Comparison of ENCODE assay signal across 19 mouse cellular contexts in genomic region chr14:113765406-113765805, GRCm38 (mm10).
DNase-seq lines count a peak whose midpoint lies in the region; ATAC-seq and TF ChIP-seq lines count a peak whose summit lies in the region.
"Had no signal": no experiment of that assay in that cellular context is flagged by ENCODE, and none has a peak within 500 bp of the region (broad histone marks: within the 10 kb centered on the region; RNA-seq: fewer than 3 reads in every experiment).

No protein-coding gene starts in this region.

- peak; percentile 65 for DNase-seq in embryonic facial prominence, embryonic 14.5 days (ENCODE audit: low spot score)
- no peak for DNase-seq in embryonic facial prominence, embryonic 10.5 days (ENCODE audit: low spot score)
- peak; percentile 41 for DNase-seq in kidney, postnatal 0 days (ENCODE audit: low spot score)
- DNase-seq in kidney, adult 2 months: no peak
- peak; percentile 12 for DNase-seq in lung, embryonic 14.5 days
- DNase-seq in lung, postnatal 0 days (ENCODE audit: low spot score): no peak
- DNase-seq: adrenal gland, postnatal 10 days; B cell, adult 2 months; cerebellum, adult 2 months; cerebellum, postnatal 10 days; gastrocnemius, postnatal 36 days; heart, adult 11 months had no signal

- no peak for TF ChIP-seq POLR2A in kidney, adult 2 months (IDR thresholded peaks at IDR 0.05; ENCODE audit: low read depth, low read length)

- H3K4me3 ChIP-seq in embryonic facial prominence, embryonic 14.5 days (ENCODE audit: low read depth, low read length): no peak overlapping the region
- no peak overlapping the region for H3K4me3 ChIP-seq in embryonic facial prominence, embryonic 10.5 days
- no peak overlapping the region for H3K4me3 ChIP-seq in kidney, postnatal 0 days (replicated peaks; ENCODE audit: low read depth, low read length)
- H3K4me3 ChIP-seq in kidney, adult 2 months (ENCODE audit: insufficient read depth, low read depth, low read length): no peak overlapping the region
- H3K4me3 ChIP-seq in lung, embryonic 14.5 days (ENCODE audit: low read depth, low read length): no peak overlapping the region
- no peak overlapping the region for H3K4me3 ChIP-seq in lung, postnatal 0 days (ENCODE audit: low read depth, low read length)
- H3K4me3 ChIP-seq in neural tube, embryonic 15.5 days (replicated peaks): no peak overlapping the region
- H3K4me3 ChIP-seq: forebrain, embryonic 15.5 days; heart, embryonic 13.5 days; hindbrain, embryonic 13.5 days had no signal

- H3K27me3 ChIP-seq in embryonic facial prominence, embryonic 14.5 days (replicated peaks; ENCODE audit: control insufficient read depth, insufficient read depth, low read length): no peaks in the 10 kb centered on the region
- H3K27me3 ChIP-seq in embryonic facial prominence, embryonic 10.5 days (replicated peaks; ENCODE audit: low read depth, poor library complexity, severe bottlenecking): no peaks in the 10 kb centered on the region
- H3K27me3 ChIP-seq in kidney, postnatal 0 days (ENCODE audit: insufficient read depth, low read length): no peaks in the 10 kb centered on the region
- no peaks in the 10 kb centered on the region for H3K27me3 ChIP-seq in kidney, adult 2 months (replicated peaks; ENCODE audit: control insufficient read depth, insufficient read depth, low read length)
- H3K27me3 ChIP-seq in lung, embryonic 14.5 days (ENCODE audit: insufficient read depth, low read length): no peaks in the 10 kb centered on the region
- H3K27me3 ChIP-seq in lung, postnatal 0 days (replicated peaks; ENCODE audit: insufficient read depth, low read length): no peaks in the 10 kb centered on the region
- H3K27me3 ChIP-seq in neural tube, embryonic 15.5 days (replicated peaks): no peaks in the 10 kb centered on the region
- H3K27me3 ChIP-seq: forebrain, embryonic 15.5 days; heart, embryonic 13.5 days; hindbrain, embryonic 13.5 days had no signal

- H3K27ac ChIP-seq in embryonic facial prominence, embryonic 14.5 days (replicated peaks; ENCODE audit: low read depth, low read length): no peak overlapping the region
- no peak overlapping the region for H3K27ac ChIP-seq in embryonic facial prominence, embryonic 10.5 days (replicated peaks)
- H3K27ac ChIP-seq in kidney, postnatal 0 days: no peak overlapping the region
- H3K27ac ChIP-seq in kidney, adult 2 months (ENCODE audit: insufficient read depth, low read depth, low read length): no peak overlapping the region
- H3K27ac ChIP-seq in lung, embryonic 14.5 days (ENCODE audit: low read depth): no peak overlapping the region
- H3K27ac ChIP-seq in lung, postnatal 0 days (ENCODE audit: low read length): no peak overlapping the region
- no peak overlapping the region for H3K27ac ChIP-seq in neural tube, embryonic 15.5 days (replicated peaks)
- H3K27ac ChIP-seq: forebrain, embryonic 15.5 days; heart, embryonic 13.5 days; hindbrain, embryonic 13.5 days; hindbrain, postnatal 0 days had no signal

- TF ChIP-seq CTCF in kidney, postnatal 0 days (IDR thresholded peaks at IDR 0.05; ENCODE audit: low read depth): no peak
- TF ChIP-seq CTCF in kidney, adult 2 months (conservative IDR thresholded peaks at IDR 0.05; ENCODE audit: insufficient read depth, insufficient read length, low read depth, low read length): no peak
- TF ChIP-seq CTCF in lung, embryonic 14.5 days (IDR thresholded peaks at IDR 0.05; ENCODE audit: low read depth): no peak
- no peak for TF ChIP-seq CTCF in lung, postnatal 0 days (IDR thresholded peaks at IDR 0.05)

- H3K9ac ChIP-seq in embryonic facial prominence, embryonic 14.5 days (ENCODE audit: low read depth, low read length): no peak overlapping the region
- no peak overlapping the region for H3K9ac ChIP-seq in kidney, postnatal 0 days (ENCODE audit: low read depth, low read length)
- no peak overlapping the region for H3K9ac ChIP-seq in lung, embryonic 14.5 days
- no peak overlapping the region for H3K9ac ChIP-seq in lung, postnatal 0 days (replicated peaks; ENCODE audit: low read depth)
- no peak overlapping the region for H3K9ac ChIP-seq in neural tube, embryonic 15.5 days (replicated peaks)
- H3K9ac ChIP-seq: forebrain, embryonic 15.5 days; heart, embryonic 13.5 days; hindbrain, embryonic 13.5 days had no signal

- H3K9me3 ChIP-seq in embryonic facial prominence, embryonic 14.5 days (ENCODE audit: control insufficient read depth, low read length): no peaks in the 10 kb centered on the region
- no peaks in the 10 kb centered on the region for H3K9me3 ChIP-seq in embryonic facial prominence, embryonic 10.5 days
- H3K9me3 ChIP-seq in kidney, postnatal 0 days (replicated peaks; ENCODE audit: low read length): no peaks in the 10 kb centered on the region
- H3K9me3 ChIP-seq in lung, embryonic 14.5 days (ENCODE audit: low read depth, low read length): no peaks in the 10 kb centered on the region
- H3K9me3 ChIP-seq in lung, postnatal 0 days (ENCODE audit: low read length): no peaks in the 10 kb centered on the region
- H3K9me3 ChIP-seq in neural tube, embryonic 15.5 days (replicated peaks): no peaks in the 10 kb centered on the region
- H3K9me3 ChIP-seq: forebrain, embryonic 15.5 days; G1E; heart, embryonic 13.5 days; hindbrain, embryonic 13.5 days had no signal

- peak; percentile 50; the same call in 1 of the 2 replicates for ATAC-seq in embryonic facial prominence, embryonic 14.5 days (ENCODE audit: low read depth)
- no peak for ATAC-seq in kidney, postnatal 0 days (replicated peaks; ENCODE audit: low FRiP score, low read depth)
- no peak for ATAC-seq in lung, embryonic 14.5 days (ENCODE audit: insufficient read depth)
- ATAC-seq in lung, postnatal 0 days: no peak
- ATAC-seq in neural tube, embryonic 15.5 days (ENCODE audit: low FRiP score): no peak
- ATAC-seq: CD4-positive, CD25-positive, alpha-beta regulatory T cell, adult 4 months; forebrain, embryonic 15.5 days; hindbrain, postnatal 0 days had no signal

- H3K36me3 ChIP-seq in embryonic facial prominence, embryonic 14.5 days (ENCODE audit: control insufficient read depth, insufficient read depth, low read length): no peaks in the 10 kb centered on the region
- H3K36me3 ChIP-seq in embryonic facial prominence, embryonic 10.5 days (replicated peaks): no peaks in the 10 kb centered on the region
- no peaks in the 10 kb centered on the region for H3K36me3 ChIP-seq in kidney, postnatal 0 days (ENCODE audit: insufficient read depth, low read length)
- H3K36me3 ChIP-seq in kidney, adult 2 months (ENCODE audit: control insufficient read depth, insufficient read depth, low read length): no peaks in the 10 kb centered on the region
- no peaks in the 10 kb centered on the region for H3K36me3 ChIP-seq in lung, embryonic 14.5 days (ENCODE audit: insufficient read depth)
- no peaks in the 10 kb centered on the region for H3K36me3 ChIP-seq in lung, postnatal 0 days (ENCODE audit: insufficient read depth, low read length)
- H3K36me3 ChIP-seq in neural tube, embryonic 15.5 days: no peaks in the 10 kb centered on the region
- H3K36me3 ChIP-seq: forebrain, embryonic 15.5 days; G1E; heart, embryonic 13.5 days; hindbrain, embryonic 13.5 days had no signal

- H3K4me2 ChIP-seq in embryonic facial prominence, embryonic 14.5 days (ENCODE audit: low read depth, low read length): no peak overlapping the region
- no peak overlapping the region for H3K4me2 ChIP-seq in kidney, postnatal 0 days (ENCODE audit: low read length)
- no peak overlapping the region for H3K4me2 ChIP-seq in lung, embryonic 14.5 days
- H3K4me2 ChIP-seq in lung, postnatal 0 days (replicated peaks; ENCODE audit: low read depth, low read length): no peak overlapping the region
- no peak overlapping the region for H3K4me2 ChIP-seq in neural tube, embryonic 15.5 days
- H3K4me2 ChIP-seq: forebrain, embryonic 15.5 days; heart, embryonic 13.5 days; hindbrain, embryonic 13.5 days had no signal

- no peak for TF ChIP-seq EP300 in lung, postnatal 0 days (IDR thresholded peaks at IDR 0.05)

- H3K4me1 ChIP-seq in embryonic facial prominence, embryonic 14.5 days (ENCODE audit: control insufficient read depth, insufficient read depth, low read length): no peaks in the 10 kb centered on the region
- H3K4me1 ChIP-seq in embryonic facial prominence, embryonic 10.5 days: no peaks in the 10 kb centered on the region
- H3K4me1 ChIP-seq in kidney, postnatal 0 days (replicated peaks; ENCODE audit: insufficient read depth, low read length): no peaks in the 10 kb centered on the region
- H3K4me1 ChIP-seq in kidney, adult 2 months (ENCODE audit: control insufficient read depth, insufficient read depth, low read length): no peaks in the 10 kb centered on the region
- H3K4me1 ChIP-seq in lung, embryonic 14.5 days (ENCODE audit: insufficient read depth): no peaks in the 10 kb centered on the region
- H3K4me1 ChIP-seq in lung, postnatal 0 days (ENCODE audit: insufficient read depth, low read depth, low read length): no peaks in the 10 kb centered on the region
- H3K4me1 ChIP-seq in neural tube, embryonic 15.5 days: no peaks in the 10 kb centered on the region
- H3K4me1 ChIP-seq: forebrain, embryonic 15.5 days; heart, embryonic 13.5 days; hindbrain, embryonic 13.5 days had no signal

- 40% methylated on average over 2 of the region's 2 CpGs for WGBS in embryonic facial prominence, embryonic 14.5 days
- WGBS in embryonic facial prominence, embryonic 10.5 days: 72% methylated on average over 2 of the region's 2 CpGs
- WGBS in kidney, postnatal 0 days: 46% methylated on average over 2 of the region's 2 CpGs
- WGBS in kidney, adult 2 months: 59% methylated on average over 2 of the region's 2 CpGs
- 33% methylated on average over 2 of the region's 2 CpGs for WGBS in lung, embryonic 14.5 days
- 51% methylated on average over 2 of the region's 2 CpGs for WGBS in lung, postnatal 0 days
- WGBS in neural tube, embryonic 15.5 days: 76% methylated on average over 2 of the region's 2 CpGs

Comparison
In these comparisons a context has a peak if more than half of its experiments do, and no peak if none do; other contexts are left out.
1. DNase-seq: peak in embryonic facial prominence, embryonic 14.5 days (single experiment), kidney, postnatal 0 days (single experiment) and lung, embryonic 14.5 days (single experiment); none in embryonic facial prominence, embryonic 10.5 days (single experiment), kidney, adult 2 months (single experiment) and lung, postnatal 0 days (single experiment).